Mouse (Mus musculus): ENCODE measurements at regions not wholly inside any gene's neighbourhood (a gene's known extent, or its start where the extent isn't known, plus 50 kb on each side); places are given as distances from the start of the nearest gene placed in this dataset.

GRCm38 (mm10) chr14:21903562-21904497 is 55.1 kb upstream of the Comtd1 start:
- Histone ChIP-seq H3K4me3 (ENCODE audit: low read depth, low read length) (no peak overlapping the region), H3K36me3 (replicated peaks; ENCODE audit: control insufficient read depth, insufficient read depth, low read length) (no peaks in the 10 kb centered on the region), H3K27ac (ENCODE audit: low read depth) (0 out of 2 replicates have a peak overlapping the region, but pooled peaks have one; percentile 25), H3K27me3 (ENCODE audit: control insufficient read depth, insufficient read depth, low read length) (no peaks in the 10 kb centered on the region), H3K4me1 (ENCODE audit: control insufficient read depth, insufficient read depth) (peaks cover 15% of the 10 kb centered on the region), H3K9me3 (replicated peaks; ENCODE audit: control insufficient read depth, low read length) (no peaks in the 10 kb centered on the region), H3K9ac (replicated peaks; ENCODE audit: low read depth, low read length) (no peak overlapping the region), H3K4me2 (ENCODE audit: low read depth, low read length) (peak overlapping the region; percentile 49)
- DNase-seq (ENCODE audit: low spot score) (peak; percentile 31), ATAC-seq (ENCODE audit: insufficient read depth, low read depth) (peak; percentile 66)
- 20% methylated on average over 23 of the region's 23 CpGs for WGBS
- TF ChIP-seq EP300 (IDR thresholded peaks at IDR 0.05; ENCODE audit: low read depth) (no peak), CTCF (IDR thresholded peaks at IDR 0.05; ENCODE audit: low read depth) (peak; percentile 45)

GRCm38 (mm10) chr14:21902856-21903255 is 54.1 kb upstream of the Comtd1 start:
- Histone ChIP-seq H3K4me2 (ENCODE audit: low read depth, low read length) (no peak overlapping the region), H3K9me3 (replicated peaks; ENCODE audit: control insufficient read depth, low read length) (no peaks in the 10 kb centered on the region), H3K36me3 (replicated peaks; ENCODE audit: control insufficient read depth, insufficient read depth, low read length) (no peaks in the 10 kb centered on the region), H3K27me3 (ENCODE audit: control insufficient read depth, insufficient read depth, low read length) (no peaks in the 10 kb centered on the region), H3K4me1 (ENCODE audit: control insufficient read depth, insufficient read depth) (peaks cover 15% of the 10 kb centered on the region), H3K4me3 (ENCODE audit: low read depth, low read length) (no peak overlapping the region), H3K9ac (replicated peaks; ENCODE audit: low read depth, low read length) (no peak overlapping the region), H3K27ac (ENCODE audit: low read depth) (no peak overlapping the region)
- no peak for TF ChIP-seq CTCF (IDR thresholded peaks at IDR 0.05; ENCODE audit: low read depth)
- TF ChIP-seq EP300 (IDR thresholded peaks at IDR 0.05; ENCODE audit: low read depth), result no peak
- DNase-seq (ENCODE audit: low spot score), result no peak
- 84% methylated on average over 1 of the region's 1 CpGs for WGBS
- ATAC-seq (ENCODE audit: insufficient read depth, low read depth), result no peak

GRCm38 (mm10) chr14:21902456-21902855 is 53.7 kb upstream of the Comtd1 start:
- no peak overlapping the region for H3K27ac ChIP-seq (ENCODE audit: low read depth)
- ATAC-seq (ENCODE audit: insufficient read depth, low read depth), result no peak
- 90% methylated on average over 3 of the region's 3 CpGs for WGBS

GRCm38 (mm10) chr14:21900951-21901350 is 52.2 kb upstream of the Comtd1 start:
- Histone ChIP-seq H3K4me1 (ENCODE audit: control insufficient read depth, insufficient read depth) (peaks cover 15% of the 10 kb centered on the region), H3K4me2 (ENCODE audit: low read depth, low read length) (no peak overlapping the region), H3K9ac (replicated peaks; ENCODE audit: low read depth, low read length) (no peak overlapping the region), H3K27me3 (ENCODE audit: control insufficient read depth, insufficient read depth, low read length) (no peaks in the 10 kb centered on the region), H3K36me3 (replicated peaks; ENCODE audit: control insufficient read depth, insufficient read depth, low read length) (no peaks in the 10 kb centered on the region), H3K27ac (ENCODE audit: low read depth) (no peak overlapping the region), H3K4me3 (ENCODE audit: low read depth, low read length) (no peak overlapping the region), H3K9me3 (replicated peaks; ENCODE audit: control insufficient read depth, low read length) (no peaks in the 10 kb centered on the region)
- 76% methylated on average over 2 of the region's 2 CpGs for WGBS
- DNase-seq (ENCODE audit: low spot score), result no peak
- TF ChIP-seq CTCF (IDR thresholded peaks at IDR 0.05; ENCODE audit: low read depth) (no peak), EP300 (IDR thresholded peaks at IDR 0.05; ENCODE audit: low read depth) (no peak)
- no peak for ATAC-seq (ENCODE audit: insufficient read depth, low read depth)

More at GRCm38 (mm10) chr14:21902456-21902855, 53.7 kb upstream of the Comtd1 start:
- no peak for DNase-seq (ENCODE audit: low spot score)
- peaks cover 15% of the 10 kb centered on the region for H3K4me1 ChIP-seq (ENCODE audit: control insufficient read depth, insufficient read depth)
- H3K9ac ChIP-seq (replicated peaks; ENCODE audit: low read depth, low read length), result no peak overlapping the region
- no peak overlapping the region for H3K4me3 ChIP-seq (ENCODE audit: low read depth, low read length)
- H3K27me3 ChIP-seq (ENCODE audit: control insufficient read depth, insufficient read depth, low read length), result no peaks in the 10 kb centered on the region
- H3K9me3 ChIP-seq (replicated peaks; ENCODE audit: control insufficient read depth, low read length), result no peaks in the 10 kb centered on the region
- no peak for TF ChIP-seq CTCF (IDR thresholded peaks at IDR 0.05; ENCODE audit: low read depth)
- TF ChIP-seq EP300 (IDR thresholded peaks at IDR 0.05; ENCODE audit: low read depth), result no peak
- H3K4me2 ChIP-seq (ENCODE audit: low read depth, low read length), result no peak overlapping the region
- no peaks in the 10 kb centered on the region for H3K36me3 ChIP-seq (replicated peaks; ENCODE audit: control insufficient read depth, insufficient read depth, low read length)

GRCm38 (mm10) chr14:21900516-21900915 is 51.7 kb upstream of the Comtd1 start:
- H3K9ac ChIP-seq (replicated peaks; ENCODE audit: low read depth, low read length), result no peak overlapping the region
- H3K4me1 ChIP-seq (ENCODE audit: control insufficient read depth, insufficient read depth), result peaks cover 15% of the 10 kb centered on the region
- no peak overlapping the region for H3K27ac ChIP-seq (ENCODE audit: low read depth)
- no peak for ATAC-seq (ENCODE audit: insufficient read depth, low read depth)
- 63% methylated on average over 1 of the region's 1 CpGs for WGBS
- TF ChIP-seq EP300 (IDR thresholded peaks at IDR 0.05; ENCODE audit: low read depth), result no peak
- no peak for TF ChIP-seq CTCF (IDR thresholded peaks at IDR 0.05; ENCODE audit: low read depth)
- no peaks in the 10 kb centered on the region for H3K27me3 ChIP-seq (ENCODE audit: control insufficient read depth, insufficient read depth, low read length)
- H3K9me3 ChIP-seq (replicated peaks; ENCODE audit: control insufficient read depth, low read length), result no peaks in the 10 kb centered on the region
- no peak overlapping the region for H3K4me3 ChIP-seq (ENCODE audit: low read depth, low read length)
- no peaks in the 10 kb centered on the region for H3K36me3 ChIP-seq (replicated peaks; ENCODE audit: control insufficient read depth, insufficient read depth, low read length)
- no peak overlapping the region for H3K4me2 ChIP-seq (ENCODE audit: low read depth, low read length)
- no peak for DNase-seq (ENCODE audit: low spot score)
